Mouse (Mus musculus): ENCODE measurements around the gene Celf1. TPM values are rescaled to one million over a fixed set of nuclear protein-coding genes. Genes with fewer than 3 reads are reported as not detected.

Celf1 gene
- polyA plus RNA-seq, 1 experiment from 2014 or later, result 74.3 TPM

GRCm38 (mm10) chr2:91023131-91023530, 82.9 kb downstream of the Celf1 start:
- no peak overlapping the region for H3K27ac ChIP-seq (ENCODE audit: low read length)
- no peaks in the 10 kb centered on the region for H3K27me3 ChIP-seq (ENCODE audit: control insufficient read depth, insufficient read depth, low read length)
- ATAC-seq (ENCODE audit: insufficient read depth, low FRiP score), result no peak
- no peaks in the 10 kb centered on the region for H3K4me1 ChIP-seq (ENCODE audit: control insufficient read depth, insufficient read depth, low read length)
- H3K36me3 ChIP-seq (ENCODE audit: control insufficient read depth, insufficient read depth, low read length), result no peaks in the 10 kb centered on the region
- no peak overlapping the region for H3K9ac ChIP-seq (ENCODE audit: low read length)
- 71% methylated on average over 2 of the region's 2 CpGs for WGBS
- H3K4me3 ChIP-seq (replicated peaks; ENCODE audit: low read length), result no peak overlapping the region
- no peak overlapping the region for H3K4me2 ChIP-seq (ENCODE audit: low read depth, low read length)
- no peaks in the 10 kb centered on the region for H3K9me3 ChIP-seq (replicated peaks; ENCODE audit: control insufficient read depth, low read length)

GRCm38 (mm10) chr2:91023956-91024355, 83.8 kb downstream of the Celf1 start:
- Histone ChIP-seq H3K4me1 (ENCODE audit: control insufficient read depth, insufficient read depth, low read length) (no peaks in the 10 kb centered on the region), H3K4me3 (replicated peaks; ENCODE audit: low read length) (no peak overlapping the region), H3K27ac (ENCODE audit: low read length) (no peak overlapping the region), H3K9ac (ENCODE audit: low read length) (no peak overlapping the region), H3K9me3 (replicated peaks; ENCODE audit: control insufficient read depth, low read length) (no peaks in the 10 kb centered on the region), H3K36me3 (ENCODE audit: control insufficient read depth, insufficient read depth, low read length) (no peaks in the 10 kb centered on the region), H3K4me2 (ENCODE audit: low read depth, low read length) (no peak overlapping the region), H3K27me3 (ENCODE audit: control insufficient read depth, insufficient read depth, low read length) (no peaks in the 10 kb centered on the region)
- no peak for ATAC-seq (ENCODE audit: insufficient read depth, low FRiP score)
- 92% methylated on average over 1 of the region's 1 CpGs for WGBS

- no peak for ATAC-seq (ENCODE audit: insufficient read depth, low FRiP score)
Observed at GRCm38 (mm10) chr2:91025081-91025516, 84.9 kb downstream of the Celf1 start.

GRCm38 (mm10) chr2:91026491-91026890, 86.3 kb downstream of the Celf1 start:
- H3K36me3 ChIP-seq (ENCODE audit: control insufficient read depth, insufficient read depth, low read length), result no peaks in the 10 kb centered on the region
- H3K9me3 ChIP-seq (replicated peaks; ENCODE audit: control insufficient read depth, low read length), result no peaks in the 10 kb centered on the region
- H3K27ac ChIP-seq (ENCODE audit: low read length), result no peak overlapping the region
- no peaks in the 10 kb centered on the region for H3K27me3 ChIP-seq (ENCODE audit: control insufficient read depth, insufficient read depth, low read length)
- ATAC-seq (ENCODE audit: insufficient read depth, low FRiP score), result no peak
- H3K9ac ChIP-seq (ENCODE audit: low read length), result no peak overlapping the region
- H3K4me1 ChIP-seq (ENCODE audit: control insufficient read depth, insufficient read depth, low read length), result no peaks in the 10 kb centered on the region
- no peak overlapping the region for H3K4me3 ChIP-seq (replicated peaks; ENCODE audit: low read length)
- no peak overlapping the region for H3K4me2 ChIP-seq (ENCODE audit: low read depth, low read length)
- WGBS, result 81% methylated on average over 1 of the region's 1 CpGs

More at GRCm38 (mm10) chr2:91025081-91025516, 84.9 kb downstream of the Celf1 start:
- H3K27ac ChIP-seq (ENCODE audit: low read length), result no peak overlapping the region
- H3K4me3 ChIP-seq (replicated peaks; ENCODE audit: low read length), result no peak overlapping the region
- no peaks in the 10 kb centered on the region for H3K36me3 ChIP-seq (ENCODE audit: control insufficient read depth, insufficient read depth, low read length)
- 93% methylated on average over 1 of the region's 1 CpGs for WGBS
- H3K27me3 ChIP-seq (ENCODE audit: control insufficient read depth, insufficient read depth, low read length), result no peaks in the 10 kb centered on the region
- H3K9ac ChIP-seq (ENCODE audit: low read length), result no peak overlapping the region
- H3K4me2 ChIP-seq (ENCODE audit: low read depth, low read length), result no peak overlapping the region
- H3K4me1 ChIP-seq (ENCODE audit: control insufficient read depth, insufficient read depth, low read length), result no peaks in the 10 kb centered on the region
- no peaks in the 10 kb centered on the region for H3K9me3 ChIP-seq (replicated peaks; ENCODE audit: control insufficient read depth, low read length)

- Histone ChIP-seq H3K4me2 (ENCODE audit: low read depth, low read length) (no peak overlapping the region), H3K27me3 (ENCODE audit: control insufficient read depth, insufficient read depth, low read length) (no peaks in the 10 kb centered on the region), H3K9ac (ENCODE audit: low read length) (no peak overlapping the region), H3K4me3 (replicated peaks; ENCODE audit: low read length) (no peak overlapping the region), H3K4me1 (ENCODE audit: control insufficient read depth, insufficient read depth, low read length) (no peaks in the 10 kb centered on the region), H3K9me3 (replicated peaks; ENCODE audit: control insufficient read depth, low read length) (no peaks in the 10 kb centered on the region), H3K36me3 (ENCODE audit: control insufficient read depth, insufficient read depth, low read length) (no peaks in the 10 kb centered on the region), H3K27ac (ENCODE audit: low read length) (no peak overlapping the region)
- 78% methylated on average over 9 of the region's 9 CpGs for WGBS
- no peak for ATAC-seq (ENCODE audit: insufficient read depth, low FRiP score)
Observed at GRCm38 (mm10) chr2:91027391-91028214, 87.4 kb downstream of the Celf1 start.

- no peaks in the 10 kb centered on the region for H3K27me3 ChIP-seq (ENCODE audit: control insufficient read depth, insufficient read depth, low read length)
- no peak for ATAC-seq (ENCODE audit: insufficient read depth, low FRiP score)
- H3K9ac ChIP-seq (ENCODE audit: low read length), result no peak overlapping the region
- WGBS, result 88% methylated on average over 4 of the region's 4 CpGs
- H3K9me3 ChIP-seq (replicated peaks; ENCODE audit: control insufficient read depth, low read length), result no peaks in the 10 kb centered on the region
- no peaks in the 10 kb centered on the region for H3K4me1 ChIP-seq (ENCODE audit: control insufficient read depth, insufficient read depth, low read length)
- no peak overlapping the region for H3K4me2 ChIP-seq (ENCODE audit: low read depth, low read length)
- no peaks in the 10 kb centered on the region for H3K36me3 ChIP-seq (ENCODE audit: control insufficient read depth, insufficient read depth, low read length)
- H3K4me3 ChIP-seq (replicated peaks; ENCODE audit: low read length), result no peak overlapping the region
- H3K27ac ChIP-seq (ENCODE audit: low read length), result no peak overlapping the region
Observed at GRCm38 (mm10) chr2:91031216-91031615, 91.0 kb downstream of the Celf1 start.

- Histone ChIP-seq H3K27me3 (ENCODE audit: control insufficient read depth, insufficient read depth, low read length) (no peaks in the 10 kb centered on the region), H3K4me1 (ENCODE audit: control insufficient read depth, insufficient read depth, low read length) (no peaks in the 10 kb centered on the region), H3K4me2 (ENCODE audit: low read depth, low read length) (no peak overlapping the region), H3K9ac (ENCODE audit: low read length) (no peak overlapping the region), H3K36me3 (ENCODE audit: control insufficient read depth, insufficient read depth, low read length) (no peaks in the 10 kb centered on the region), H3K4me3 (replicated peaks; ENCODE audit: low read length) (no peak overlapping the region), H3K9me3 (replicated peaks; ENCODE audit: control insufficient read depth, low read length) (no peaks in the 10 kb centered on the region), H3K27ac (ENCODE audit: low read length) (no peak overlapping the region)
- 22% methylated on average over 3 of the region's 3 CpGs for WGBS
- no peak for ATAC-seq (ENCODE audit: insufficient read depth, low FRiP score)
Observed at GRCm38 (mm10) chr2:91033000-91033399, 92.8 kb downstream of the Celf1 start.

- Histone ChIP-seq H3K9me3 (replicated peaks; ENCODE audit: control insufficient read depth, low read length) (no peaks in the 10 kb centered on the region), H3K4me1 (ENCODE audit: control insufficient read depth, insufficient read depth, low read length) (no peaks in the 10 kb centered on the region), H3K9ac (ENCODE audit: low read length) (no peak within 1 kb of the TSS), H3K36me3 (ENCODE audit: control insufficient read depth, insufficient read depth, low read length) (no peaks in the 10 kb centered on the region), H3K4me2 (ENCODE audit: low read depth, low read length) (no peak within 1 kb of the TSS), H3K4me3 (replicated peaks; ENCODE audit: low read length) (no peak within 1 kb of the TSS), H3K27me3 (ENCODE audit: control insufficient read depth, insufficient read depth, low read length) (no peaks in the 10 kb centered on the region), H3K27ac (ENCODE audit: low read length) (no peak within 1 kb of the TSS)
- peak; percentile 74 for ATAC-seq (ENCODE audit: insufficient read depth, low FRiP score)
- WGBS, result 46% methylated on average over 9 of the region's 9 CpGs
Observed at GRCm38 (mm10) chr2:91035385-91035784, 95.2 kb downstream of the Celf1 start, which contains the start of gene Rapsn. Gene Rapsn (plus strand): TSS chr2:91035620.

GRCm38 (mm10) chr2:91041786-91042185, 101.6 kb downstream of the Celf1 start:
- H3K4me3 ChIP-seq (replicated peaks; ENCODE audit: low read length), result no peak overlapping the region
- H3K27ac ChIP-seq (ENCODE audit: low read length), result no peak overlapping the region
- ATAC-seq (ENCODE audit: insufficient read depth, low FRiP score), result no peak
- H3K36me3 ChIP-seq (ENCODE audit: control insufficient read depth, insufficient read depth, low read length), result no peaks in the 10 kb centered on the region
- H3K9ac ChIP-seq (ENCODE audit: low read length), result no peak overlapping the region
- H3K4me2 ChIP-seq (ENCODE audit: low read depth, low read length), result no peak overlapping the region
- WGBS, result 79% methylated on average over 8 of the region's 8 CpGs
- no peaks in the 10 kb centered on the region for H3K4me1 ChIP-seq (ENCODE audit: control insufficient read depth, insufficient read depth, low read length)
- H3K9me3 ChIP-seq (replicated peaks; ENCODE audit: control insufficient read depth, low read length), result no peaks in the 10 kb centered on the region
- no peaks in the 10 kb centered on the region for H3K27me3 ChIP-seq (ENCODE audit: control insufficient read depth, insufficient read depth, low read length)
